ENCODE assay signal across 8 mouse cellular contexts in genomic region chr4:136159802-136160397, GRCm38 (mm10). TPM values are rescaled to one million over a fixed set of nuclear protein-coding genes. Genes with fewer than 3 reads are reported as not detected.
A peak's percentile ranks its signal among the peaks of the same experiment; 100 is the strongest.
DNase-seq lines count a peak whose midpoint lies in the region; ATAC-seq lines count a peak whose summit lies in the region.

No protein-coding gene starts in this region.

- H3K4me1 ChIP-seq in heart, embryonic 16.5 days (ENCODE audit: control insufficient read depth, insufficient read depth, low read length) = peaks cover 3% of the 10 kb centered on the region; the same call in 1 of the 2 replicates
- peaks cover 19% of the 10 kb centered on the region for H3K4me1 ChIP-seq in liver, embryonic 13.5 days (replicated peaks)

- H3K4me3 ChIP-seq in heart, embryonic 16.5 days (ENCODE audit: low read length) = no peak overlapping the region
- H3K4me3 ChIP-seq in liver, embryonic 13.5 days (replicated peaks) = no peak overlapping the region

- peak; percentile 85 for ATAC-seq in erythroblast, adult 5-6 weeks (replicated peaks; ENCODE audit: low FRiP score, poor library complexity, severe bottlenecking)
- peak; percentile 6; the same call in 1 of the 2 replicates for ATAC-seq in heart, embryonic 16.5 days (replicated peaks; ENCODE audit: extremely low read depth, insufficient read depth, low FRiP score)
- ATAC-seq in liver, embryonic 13.5 days (ENCODE audit: low read depth) = 0 out of 2 replicates have a peak, but pooled peaks have one; percentile 31

- no peak overlapping the region for H3K27ac ChIP-seq in heart, embryonic 16.5 days (ENCODE audit: low read length)
- no peak overlapping the region for H3K27ac ChIP-seq in liver, embryonic 13.5 days

- no peaks in the 10 kb centered on the region for H3K27me3 ChIP-seq in heart, embryonic 16.5 days (ENCODE audit: control insufficient read depth, insufficient read depth, low read length)
- H3K27me3 ChIP-seq in liver, embryonic 13.5 days = peaks cover 3% of the 10 kb centered on the region; the same call in 1 of the 2 replicates

- no peak overlapping the region for H3K4me2 ChIP-seq in heart, embryonic 16.5 days (ENCODE audit: low read depth, low read length)
- H3K4me2 ChIP-seq in liver, embryonic 13.5 days = no peak overlapping the region

- H3K9me3 ChIP-seq in heart, embryonic 16.5 days (replicated peaks; ENCODE audit: control insufficient read depth, low read length) = no peaks in the 10 kb centered on the region
- no peaks in the 10 kb centered on the region for H3K9me3 ChIP-seq in liver, embryonic 13.5 days (replicated peaks)

- H3K9ac ChIP-seq in heart, embryonic 16.5 days (ENCODE audit: low read length) = no peak overlapping the region
- no peak overlapping the region; the same call in 1 of the 2 replicates for H3K9ac ChIP-seq in liver, embryonic 13.5 days

- 15% methylated on average over 5 of the region's 5 CpGs for WGBS in heart, embryonic 16.5 days
- WGBS in liver, embryonic 13.5 days (ENCODE audit: insufficient replicate concordance) = 14% methylated on average over 5 of the region's 5 CpGs

- peak; percentile 65 to 79 for DNase-seq in CD8-positive naive resting alpha-beta T cell, adult 2 months (ENCODE audit: low read depth in 2 of 2, low spot score in 2 of 2)
- peak; percentile 89 for DNase-seq in brain, adult 2 months (ENCODE audit: low read depth, low spot score)
- DNase-seq in kidney, postnatal 14 days = peak; percentile 81
- peak; percentile 64 for DNase-seq in liver, embryonic 13.5 days
- DNase-seq in natural killer cell, adult 2 months (ENCODE audit: low spot score in 2 of 2) = peak; percentile 62 to 80
- DNase-seq in testis, postnatal 10 days (ENCODE audit: low spot score) = peak; percentile 83

- no peaks in the 10 kb centered on the region for H3K36me3 ChIP-seq in heart, embryonic 16.5 days (ENCODE audit: control insufficient read depth, insufficient read depth)
- H3K36me3 ChIP-seq in liver, embryonic 13.5 days = no peaks in the 10 kb centered on the region

RNA-seq across cellular contexts. Expression of gene E2f2, which starts 12.3 kb away (rescaled TPM):
- total RNA-seq in erythroblast, adult 5-6 weeks (2015; ENCODE audit: low replicate concordance) = 226 and 246 TPM in 2 replicates
- 344 and 364 TPM in 2 replicates for total RNA-seq in erythroblast, adult 5-6 weeks (2017; ENCODE audit: low replicate concordance)
- 8.6 and 11.0 TPM in 2 replicates for polyA plus RNA-seq in heart, embryonic 16.5 days (2015; fragmentation: Nextera tagmentation; extraction: Ambion mirVana)
- 64.7 and 72.1 TPM in 2 replicates for polyA plus RNA-seq in liver, embryonic 13.5 days (2015; fragmentation: Nextera tagmentation; extraction: Ambion mirVana)

RNA-seq across cellular contexts. Expression of gene Id3, which starts 16.6 kb away (rescaled TPM):
- total RNA-seq in erythroblast, adult 5-6 weeks (2015; ENCODE audit: low replicate concordance) = not detected in 2 replicates
- not detected in 2 replicates for total RNA-seq in erythroblast, adult 5-6 weeks (2017; ENCODE audit: low replicate concordance)
- polyA plus RNA-seq in heart, embryonic 16.5 days (2015; fragmentation: Nextera tagmentation; extraction: Ambion mirVana) = 218 and 262 TPM in 2 replicates
- polyA plus RNA-seq in liver, embryonic 13.5 days (2015; fragmentation: Nextera tagmentation; extraction: Ambion mirVana) = 48.1 and 51.3 TPM in 2 replicates

RNA-seq across cellular contexts. Expression of gene Asap3, which starts 46.3 kb away (rescaled TPM):
- 0.19 TPM in 1 of 2 replicates, not detected in the other for total RNA-seq in erythroblast, adult 5-6 weeks (2015; ENCODE audit: low replicate concordance)
- total RNA-seq in erythroblast, adult 5-6 weeks (2017; ENCODE audit: low replicate concordance) = 0.43 TPM in 1 of 2 replicates, not detected in the other
- polyA plus RNA-seq in heart, embryonic 16.5 days (2015; fragmentation: Nextera tagmentation; extraction: Ambion mirVana) = 2.8 and 3.8 TPM in 2 replicates
- 1.1 and 1.4 TPM in 2 replicates for polyA plus RNA-seq in liver, embryonic 13.5 days (2015; fragmentation: Nextera tagmentation; extraction: Ambion mirVana)

Comparison
In these comparisons a context has a peak if more than half of its experiments do, and no peak if none do; other contexts are left out.
1. ATAC-seq: peak in every context shown above with its lines; median percentile 85 in erythroblast, adult 5-6 weeks; 31 in liver, embryonic 13.5 days; 6 in heart, embryonic 16.5 days.